Comparison of ENCODE assay signal across 8 mouse cellular contexts in genomic region chr8:70601271-70601649, GRCm38 (mm10). TPM values are rescaled to one million over a fixed set of nuclear protein-coding genes. Genes with fewer than 3 reads are reported as not detected.
DNase-seq lines count a peak whose midpoint lies in the region; ATAC-seq and TF ChIP-seq lines count a peak whose summit lies in the region.

No protein-coding gene starts in this region.

- WGBS in intestine, embryonic 16.5 days, result 3% methylated on average over 26 of the region's 26 CpGs
- under 1% methylated on average over 26 of the region's 26 CpGs for WGBS in limb, embryonic 10.5 days
- WGBS in spleen, adult 2 months, result 13% methylated on average over 26 of the region's 26 CpGs

- ATAC-seq in common myeloid progenitor, adult 5-6 weeks (replicated peaks; ENCODE audit: low read depth, poor library complexity, severe bottlenecking), result peak; percentile 79
- ATAC-seq in intestine, embryonic 16.5 days, result peak; percentile 36

- H3K9me3 ChIP-seq in intestine, embryonic 16.5 days (ENCODE audit: control insufficient read depth, low read length), result no peaks in the 10 kb centered on the region
- H3K9me3 ChIP-seq in limb, embryonic 10.5 days (replicated peaks), result peaks cover 2% of the 10 kb centered on the region

- peak; percentile 92 for DNase-seq in ovary, adult 18-20 months (ENCODE audit: low spot score)
- no peak for DNase-seq in ovary, postnatal 14 days (ENCODE audit: low spot score)
- peak; percentile 79 for DNase-seq in gastrocnemius, postnatal 14 days
- DNase-seq in limb, embryonic 10.5 days (ENCODE audit: low spot score), result peak; percentile 95
- peak; percentile 96 for DNase-seq in mesoderm, embryonic 11.5 days (ENCODE audit: low read depth, low spot score)
- DNase-seq in spleen, adult 2 months (ENCODE audit: low read depth in 1 of 2, low spot score in 2 of 2), result peak; percentile 42 to 72

- peak overlapping the region; percentile 55; the same call in 1 of the 2 replicates for H3K27ac ChIP-seq in intestine, embryonic 16.5 days (ENCODE audit: low read length)
- peak overlapping the region; percentile 88 for H3K27ac ChIP-seq in limb, embryonic 10.5 days
- H3K27ac ChIP-seq in spleen, adult 2 months (ENCODE audit: insufficient read depth, low read length), result no peak overlapping the region

- H3K27me3 ChIP-seq in intestine, embryonic 16.5 days (replicated peaks; ENCODE audit: control insufficient read depth, insufficient read depth, low read length), result no peaks in the 10 kb centered on the region
- H3K27me3 ChIP-seq in limb, embryonic 10.5 days (ENCODE audit: low read depth, poor library complexity, severe bottlenecking), result no peaks in the 10 kb centered on the region
- no peaks in the 10 kb centered on the region for H3K27me3 ChIP-seq in spleen, adult 2 months (ENCODE audit: control insufficient read depth, insufficient read depth, low read length)

- H3K4me2 ChIP-seq in intestine, embryonic 16.5 days (ENCODE audit: low read depth, low read length), result peak overlapping the region; percentile 45

- peaks cover 4% of the 10 kb centered on the region; the same call in 1 of the 2 replicates for H3K36me3 ChIP-seq in intestine, embryonic 16.5 days (ENCODE audit: control insufficient read depth, insufficient read depth, low read length)
- H3K36me3 ChIP-seq in limb, embryonic 10.5 days, result peaks cover 89% of the 10 kb centered on the region
- peaks cover 12% of the 10 kb centered on the region for H3K36me3 ChIP-seq in spleen, adult 2 months (ENCODE audit: control insufficient read depth, insufficient read depth, low read length)

- TF ChIP-seq POLR2A in spleen, adult 2 months (IDR thresholded peaks at IDR 0.05; ENCODE audit: low read depth, low read length), result no peak

- H3K4me3 ChIP-seq in intestine, embryonic 16.5 days (ENCODE audit: low read length), result 0 out of 2 replicates have a peak overlapping the region, but pooled peaks have one; percentile 11
- H3K4me3 ChIP-seq in limb, embryonic 10.5 days, result peak overlapping the region; percentile 45
- no peak overlapping the region for H3K4me3 ChIP-seq in spleen, adult 2 months (ENCODE audit: extremely low read depth, insufficient read depth, insufficient read length)

- TF ChIP-seq CTCF in spleen, adult 2 months (IDR thresholded peaks at IDR 0.05; ENCODE audit: extremely low read depth, insufficient read depth, insufficient read length, insufficient replicate concordance), result no peak

- intact Hi-C loops in gastrocnemius, postnatal 14 days (cut with DNase I; ENCODE audit: low total_unique reads), result no loop called here

- H3K4me1 ChIP-seq in intestine, embryonic 16.5 days (ENCODE audit: control insufficient read depth, insufficient read depth, low read length), result peaks cover 40% of the 10 kb centered on the region
- H3K4me1 ChIP-seq in limb, embryonic 10.5 days, result peaks cover 78% of the 10 kb centered on the region
- peaks cover 10% of the 10 kb centered on the region for H3K4me1 ChIP-seq in spleen, adult 2 months (ENCODE audit: control insufficient read depth, insufficient read depth, insufficient read length)

- no peak overlapping the region for H3K9ac ChIP-seq in intestine, embryonic 16.5 days (ENCODE audit: low read depth, low read length)

RNA-seq across cellular contexts. Expression of gene Isyna1, which starts 7.1 kb away (rescaled TPM):
- 35.0 and 43.9 TPM in 2 replicates for total RNA-seq in common myeloid progenitor, adult 5-6 weeks (2017)
- 10 to 100 TPM; 18.7 to 24.7 TPM for total RNA-seq in gastrocnemius, postnatal 14 days (2021)
- polyA plus RNA-seq in intestine, embryonic 16.5 days (2015; fragmentation: Nextera tagmentation; extraction: Ambion mirVana), result 105 and 121 TPM in 2 replicates
- polyA plus RNA-seq in limb, embryonic 10.5 days (2016; fragmentation: Nextera tagmentation; extraction: Ambion mirVana), result 214 and 225 TPM in 2 replicates
- polyA plus RNA-seq in spleen, adult 2 months (2012; rRNA removed), result 136 and 189 TPM in 2 replicates

RNA-seq across cellular contexts. Expression of gene Ssbp4, which starts 7.4 kb away (rescaled TPM):
- 43.8 and 58.4 TPM in 2 replicates for total RNA-seq in common myeloid progenitor, adult 5-6 weeks (2017)
- total RNA-seq in gastrocnemius, postnatal 14 days (2021), result 10 to 100 TPM; 22.9 to 25.7 TPM
- polyA plus RNA-seq in intestine, embryonic 16.5 days (2015; fragmentation: Nextera tagmentation; extraction: Ambion mirVana), result 63.2 and 73.9 TPM in 2 replicates
- 164 and 182 TPM in 2 replicates for polyA plus RNA-seq in limb, embryonic 10.5 days (2016; fragmentation: Nextera tagmentation; extraction: Ambion mirVana)
- 168 and 256 TPM in 2 replicates for polyA plus RNA-seq in spleen, adult 2 months (2012; rRNA removed)

RNA-seq across cellular contexts. Expression of gene Lrrc25, which starts 14.7 kb away (rescaled TPM):
- total RNA-seq in common myeloid progenitor, adult 5-6 weeks (2017), result 1.6 and 2.6 TPM in 2 replicates
- total RNA-seq in gastrocnemius, postnatal 14 days (2021), result under 1 TPM; 0.53 to 0.88 TPM
- polyA plus RNA-seq in intestine, embryonic 16.5 days (2015; fragmentation: Nextera tagmentation; extraction: Ambion mirVana), result 2.9 and 3.0 TPM in 2 replicates
- polyA plus RNA-seq in limb, embryonic 10.5 days (2016; fragmentation: Nextera tagmentation; extraction: Ambion mirVana), result 0.38 and 0.64 TPM in 2 replicates
- 41.6 and 53.1 TPM in 2 replicates for polyA plus RNA-seq in spleen, adult 2 months (2012; rRNA removed)

RNA-seq across cellular contexts. Expression of gene Gdf15, which starts 31.0 kb away (rescaled TPM):
- 0.29 TPM in 1 of 2 replicates, not detected in the other for total RNA-seq in common myeloid progenitor, adult 5-6 weeks (2017)
- not detected for total RNA-seq in gastrocnemius, postnatal 14 days (2021)
- polyA plus RNA-seq in intestine, embryonic 16.5 days (2015; fragmentation: Nextera tagmentation; extraction: Ambion mirVana), result 3.6 and 3.7 TPM in 2 replicates
- not detected in 2 replicates for polyA plus RNA-seq in limb, embryonic 10.5 days (2016; fragmentation: Nextera tagmentation; extraction: Ambion mirVana)
- polyA plus RNA-seq in spleen, adult 2 months (2012; rRNA removed), result 5.2 and 6.0 TPM in 2 replicates

RNA-seq across cellular contexts. Expression of gene Pgpep1, which starts 58.9 kb away (rescaled TPM):
- total RNA-seq in common myeloid progenitor, adult 5-6 weeks (2017), result 3.2 and 3.6 TPM in 2 replicates
- 10 to 100 TPM; 18.2 to 21.6 TPM for total RNA-seq in gastrocnemius, postnatal 14 days (2021)
- 88.3 and 101 TPM in 2 replicates for polyA plus RNA-seq in intestine, embryonic 16.5 days (2015; fragmentation: Nextera tagmentation; extraction: Ambion mirVana)
- 44.7 and 45.0 TPM in 2 replicates for polyA plus RNA-seq in limb, embryonic 10.5 days (2016; fragmentation: Nextera tagmentation; extraction: Ambion mirVana)
- 18.2 and 22.2 TPM in 2 replicates for polyA plus RNA-seq in spleen, adult 2 months (2012; rRNA removed)

Comparison
In these comparisons a context has a peak if more than half of its experiments do, and no peak if none do; other contexts are left out.
1. RNA of gene Lrrc25, which starts 14.7 kb away (polyA plus RNA-seq): 41.6 to 53.1 TPM in spleen, adult 2 months; 2.9 to 3.0 TPM in intestine, embryonic 16.5 days and 0.38 to 0.64 TPM in limb, embryonic 10.5 days; every median in the first group is over 10 times any median in the second.